Mouse (Mus musculus): ENCODE results near the gene Gm10644. TPM values are rescaled to one million over a fixed set of nuclear protein-coding genes. Genes with fewer than 3 reads are reported as not detected.

The Gm10644 gene
- polyA plus RNA-seq, 1 experiment from 2014 or later: 0.93 TPM

DNA sequence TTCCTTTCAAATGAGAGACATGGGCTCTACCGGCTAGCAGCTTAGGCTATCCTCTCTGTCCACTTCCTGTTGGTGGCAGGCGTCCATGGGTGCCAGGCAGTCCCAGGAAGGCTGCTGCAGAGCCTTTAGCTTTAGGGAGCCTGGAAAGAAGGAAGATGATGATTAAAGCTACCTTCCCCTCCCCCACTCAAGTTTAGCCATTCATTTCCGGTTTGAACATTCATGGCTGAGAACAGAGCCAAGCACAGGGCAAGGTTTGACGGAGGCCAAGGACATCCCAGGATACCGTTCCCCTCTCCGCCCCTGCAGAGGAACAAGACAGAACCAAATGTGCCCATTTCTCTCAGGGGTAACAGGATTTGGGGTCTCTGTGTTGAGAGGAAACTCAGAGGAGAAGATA is 22.6 kb upstream of the Gm10644 start:
- Histone ChIP-seq H3K27me3 (no peaks in the 10 kb centered on the region), H3K4me1 (replicated peaks) (peaks cover 70% of the 10 kb centered on the region), H3K36me3 (peaks cover 17% of the 10 kb centered on the region), H3K4me3 (0 out of 2 replicates have a peak overlapping the region, but pooled peaks have one; percentile 3), H3K9ac (peak overlapping the region; percentile 5; the same call in 1 of the 2 replicates), H3K27ac (peak overlapping the region; percentile 97), H3K4me2 (peak overlapping the region; percentile 38), H3K9me3 (replicated peaks) (no peaks in the 10 kb centered on the region)
- 33% methylated on average over 6 of the region's 6 CpGs for WGBS
- no peak for ATAC-seq (replicated peaks; ENCODE audit: insufficient number of reproducible peaks, insufficient read depth, low FRiP score, low read depth)

DNA sequence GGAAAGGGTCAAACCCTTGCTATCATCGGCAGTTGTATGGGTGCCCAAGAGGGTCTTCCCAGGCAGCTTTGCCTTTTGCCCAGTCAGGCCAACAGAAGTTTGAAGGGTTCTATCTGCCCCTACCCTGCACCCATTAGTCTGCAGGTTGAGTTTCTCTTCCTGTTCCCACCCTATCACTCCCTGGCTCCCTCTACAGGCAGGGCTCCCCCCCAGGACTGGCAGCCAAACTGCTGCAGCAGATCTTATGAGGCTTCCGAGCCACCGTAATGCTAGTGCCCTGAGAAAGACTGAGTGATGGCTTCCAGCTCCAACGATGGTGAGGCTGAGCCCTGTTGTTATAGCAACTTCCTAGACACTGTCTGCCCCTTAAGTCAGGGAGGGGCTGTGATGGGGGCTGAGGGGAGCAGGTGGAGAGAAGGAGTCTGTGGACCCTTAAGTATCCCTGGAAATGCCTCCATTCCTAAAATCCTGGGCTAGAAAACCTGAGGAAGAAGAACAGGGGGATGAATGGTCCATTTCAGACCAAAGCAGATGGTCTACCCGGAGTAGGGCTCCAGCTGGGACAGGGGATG is 21.9 kb upstream of the Gm10644 start:
- 81% methylated on average over 5 of the region's 5 CpGs for WGBS
- no peak for ATAC-seq (replicated peaks; ENCODE audit: insufficient number of reproducible peaks, insufficient read depth, low FRiP score, low read depth)
- H3K27me3 ChIP-seq: no peaks in the 10 kb centered on the region
- no peaks in the 10 kb centered on the region for H3K9me3 ChIP-seq (replicated peaks)
- peaks cover 12% of the 10 kb centered on the region; the same call in 1 of the 2 replicates for H3K36me3 ChIP-seq
- H3K4me3 ChIP-seq: no peak overlapping the region
- peak overlapping the region; percentile 97; the same call in 1 of the 2 replicates for H3K27ac ChIP-seq
- peak overlapping the region; percentile 38; the same call in 1 of the 2 replicates for H3K4me2 ChIP-seq
- peaks cover 73% of the 10 kb centered on the region for H3K4me1 ChIP-seq (replicated peaks)
- 0 out of 2 replicates have a peak overlapping the region, but pooled peaks have one; percentile 5 for H3K9ac ChIP-seq

DNA sequence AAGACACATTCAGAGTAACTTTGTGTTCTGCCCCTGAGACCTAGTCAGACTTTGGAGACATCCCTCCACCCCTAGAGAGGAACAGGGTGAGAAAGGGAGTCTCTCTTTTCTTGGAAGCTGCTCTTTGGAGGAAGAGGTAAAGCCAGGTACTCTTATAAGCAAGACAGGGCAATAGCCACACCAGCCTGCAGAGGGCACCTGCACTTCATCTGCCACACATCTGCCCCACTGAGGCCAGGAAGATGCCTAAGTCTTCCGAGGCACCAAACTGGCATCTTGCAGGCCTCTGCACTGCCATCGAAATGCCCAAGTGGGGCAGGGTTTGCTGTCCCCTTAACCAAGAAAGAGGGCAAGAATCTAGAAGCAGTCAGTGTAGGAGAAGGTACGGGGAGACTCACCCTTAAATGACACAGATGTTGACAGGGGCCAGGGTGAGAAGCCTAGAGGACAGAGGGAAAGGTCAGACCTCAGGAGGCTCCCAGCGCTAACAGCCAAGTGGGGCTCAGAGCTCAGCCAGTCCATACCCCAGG is 21.2 kb upstream of the Gm10644 start:
- Histone ChIP-seq H3K9ac (no peak overlapping the region), H3K27ac (peak overlapping the region; percentile 1; the same call in 1 of the 2 replicates), H3K4me1 (replicated peaks) (peaks cover 76% of the 10 kb centered on the region), H3K27me3 (no peaks in the 10 kb centered on the region), H3K9me3 (replicated peaks) (no peaks in the 10 kb centered on the region), H3K4me2 (no peak overlapping the region), H3K36me3 (peaks cover 5% of the 10 kb centered on the region; the same call in 1 of the 2 replicates), H3K4me3 (no peak overlapping the region)
- no peak for ATAC-seq (replicated peaks; ENCODE audit: insufficient number of reproducible peaks, insufficient read depth, low FRiP score, low read depth)
- 78% methylated on average over 4 of the region's 4 CpGs for WGBS

DNA sequence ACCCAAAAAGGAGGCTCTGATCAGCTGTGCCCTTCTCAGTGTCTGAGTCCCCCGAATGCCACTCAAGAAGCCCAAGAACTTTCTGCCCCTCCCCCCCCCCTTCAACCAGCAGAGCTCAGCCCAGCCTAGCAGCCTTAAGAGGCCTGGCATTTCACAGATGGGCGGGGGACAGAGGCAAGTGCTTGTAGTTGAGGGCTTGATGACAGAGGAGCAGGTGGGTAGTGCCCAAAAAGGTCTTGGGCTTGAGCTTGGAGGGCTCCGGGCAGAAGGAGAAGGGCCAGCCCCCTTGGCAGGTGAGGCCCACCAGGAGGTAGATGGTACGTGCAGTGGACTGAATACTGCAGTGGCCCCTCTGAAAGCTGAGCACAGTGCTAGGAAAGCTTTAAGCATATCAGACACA is 19.5 kb upstream of the Gm10644 start:
- Histone ChIP-seq H3K4me2 (peak overlapping the region; percentile 88), H3K4me3 (peak overlapping the region; percentile 96), H3K27me3 (no peaks in the 10 kb centered on the region), H3K36me3 (peaks cover 3% of the 10 kb centered on the region; the same call in 1 of the 2 replicates), H3K4me1 (replicated peaks) (peaks cover 62% of the 10 kb centered on the region), H3K9ac (peak overlapping the region; percentile 97; the same call in 1 of the 2 replicates), H3K27ac (peak overlapping the region; percentile 86), H3K9me3 (replicated peaks) (no peaks in the 10 kb centered on the region)
- ATAC-seq (replicated peaks; ENCODE audit: insufficient number of reproducible peaks, insufficient read depth, low FRiP score, low read depth): no peak
- 50% methylated on average over 4 of the region's 4 CpGs for WGBS

DNA sequence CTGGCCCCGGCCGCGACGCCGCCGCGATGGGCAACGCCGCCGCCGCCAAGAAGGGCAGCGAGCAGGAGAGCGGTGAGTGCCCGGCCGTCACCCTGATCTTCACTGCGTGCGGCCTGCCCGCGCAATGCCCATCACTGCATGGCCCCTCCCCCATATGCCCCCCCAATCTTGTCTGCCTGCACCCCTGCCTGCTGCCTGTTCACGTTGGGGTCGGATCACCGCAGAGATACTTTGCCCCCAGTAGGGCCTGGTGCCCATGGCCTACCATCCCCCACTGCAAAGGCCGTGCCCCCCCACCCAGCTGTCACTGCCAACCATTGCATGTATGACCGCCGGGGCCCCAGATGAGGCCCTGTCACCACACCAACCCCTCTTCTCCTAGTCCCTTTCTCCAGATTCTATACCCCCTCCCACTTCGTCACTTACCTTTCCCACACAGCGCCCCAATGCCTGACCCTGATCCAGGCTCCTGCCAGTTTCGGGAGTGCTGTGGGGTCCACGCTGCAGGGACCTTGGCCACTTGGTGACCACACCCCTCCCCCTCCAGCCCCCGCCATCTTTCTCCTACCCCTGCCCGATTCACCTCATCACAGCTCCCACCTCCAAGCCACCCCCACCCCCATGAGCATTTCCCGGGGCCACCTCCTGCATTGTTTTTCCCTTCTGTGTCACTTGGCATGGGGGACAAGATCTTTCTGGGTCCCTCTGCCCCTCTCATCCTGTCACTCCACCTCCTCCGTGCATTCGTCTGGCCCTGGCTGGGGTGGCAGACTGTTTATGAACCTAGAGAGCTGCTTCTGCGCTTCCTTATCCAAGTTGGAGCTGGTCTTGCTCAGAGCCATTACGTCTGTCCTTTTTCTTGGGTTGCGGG is 18.4 kb upstream of the Gm10644 start:
- Histone ChIP-seq H3K4me3 (peak overlapping the region; percentile 96), H3K27me3 (no peaks in the 10 kb centered on the region), H3K9me3 (replicated peaks) (no peaks in the 10 kb centered on the region), H3K4me1 (replicated peaks) (peaks cover 51% of the 10 kb centered on the region), H3K9ac (peak overlapping the region; percentile 97), H3K4me2 (peak overlapping the region; percentile 88), H3K36me3 (peaks cover 14% of the 10 kb centered on the region; the same call in 1 of the 2 replicates), H3K27ac (peak overlapping the region; percentile 86)
- ATAC-seq (replicated peaks; ENCODE audit: insufficient number of reproducible peaks, insufficient read depth, low FRiP score, low read depth): peak; percentile 8
- 2% methylated on average over 37 of the region's 37 CpGs for WGBS

DNA sequence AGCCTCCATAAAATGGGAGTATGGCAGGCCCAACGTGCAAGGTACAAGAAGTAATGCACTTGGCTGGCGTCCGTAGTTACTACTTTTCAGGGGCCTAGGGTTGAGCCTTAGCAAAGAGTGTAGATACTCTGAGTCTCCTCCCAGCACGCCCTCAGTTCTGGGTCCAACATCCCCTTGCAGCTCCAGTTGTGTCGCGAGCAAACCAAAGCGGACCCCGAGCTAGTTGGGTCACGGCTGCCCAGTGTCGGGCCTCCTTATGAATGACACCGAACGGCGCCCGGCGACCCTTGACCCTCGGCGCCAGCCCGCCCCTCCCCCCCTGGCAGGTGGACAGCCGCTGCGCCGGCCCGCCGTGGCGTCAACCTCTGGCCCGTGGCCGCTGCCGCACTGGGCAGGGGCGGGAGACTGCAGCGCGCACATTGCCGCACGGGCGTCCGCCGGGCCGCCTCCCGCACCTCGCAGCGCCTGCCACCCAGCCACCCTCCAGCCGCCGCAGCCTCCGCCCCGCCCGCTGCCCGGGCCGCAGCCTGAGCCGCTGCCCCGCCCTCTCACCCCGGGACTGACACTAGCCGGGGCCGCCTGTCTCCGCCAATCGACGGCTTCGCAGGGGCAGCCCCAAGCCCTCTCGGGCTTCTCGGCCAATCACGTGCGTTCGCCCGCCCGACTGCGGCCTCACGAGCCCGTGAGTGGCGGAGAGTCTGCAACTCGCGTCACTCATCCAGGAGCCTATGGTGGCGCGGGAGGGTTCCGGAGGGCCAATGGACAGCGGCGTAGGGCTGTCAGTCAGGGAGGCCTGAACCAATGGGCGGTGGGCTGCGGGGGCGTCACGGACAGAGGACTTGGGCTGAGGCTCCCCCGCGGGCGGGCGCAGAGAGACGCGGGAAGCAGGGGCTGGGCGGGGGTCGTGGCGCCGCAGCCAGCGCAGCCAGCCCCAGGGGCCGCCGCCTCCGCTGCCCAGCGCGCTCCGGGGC is 17.4 kb upstream of the Gm10644 start, which contains the start of gene Prkaca:
Prkaca (plus strand) TSS at position 844 of the 971 bp plus-strand sequence.
- Histone ChIP-seq H3K27me3 (no peaks in the 10 kb centered on the region), H3K27ac (peak within 1 kb of the TSS; percentile 86), H3K9me3 (replicated peaks) (no peaks in the 10 kb centered on the region), H3K4me1 (replicated peaks) (peaks cover 42% of the 10 kb centered on the region), H3K9ac (peak within 1 kb of the TSS; percentile 97), H3K36me3 (peaks cover 14% of the 10 kb centered on the region; the same call in 1 of the 2 replicates), H3K4me3 (peak within 1 kb of the TSS; percentile 96), H3K4me2 (peak within 1 kb of the TSS; percentile 88)
- peak; percentile 98 for ATAC-seq (replicated peaks; ENCODE audit: insufficient number of reproducible peaks, insufficient read depth, low FRiP score, low read depth)
- WGBS: under 1% methylated on average over 69 of the region's 94 CpGs

DNA sequence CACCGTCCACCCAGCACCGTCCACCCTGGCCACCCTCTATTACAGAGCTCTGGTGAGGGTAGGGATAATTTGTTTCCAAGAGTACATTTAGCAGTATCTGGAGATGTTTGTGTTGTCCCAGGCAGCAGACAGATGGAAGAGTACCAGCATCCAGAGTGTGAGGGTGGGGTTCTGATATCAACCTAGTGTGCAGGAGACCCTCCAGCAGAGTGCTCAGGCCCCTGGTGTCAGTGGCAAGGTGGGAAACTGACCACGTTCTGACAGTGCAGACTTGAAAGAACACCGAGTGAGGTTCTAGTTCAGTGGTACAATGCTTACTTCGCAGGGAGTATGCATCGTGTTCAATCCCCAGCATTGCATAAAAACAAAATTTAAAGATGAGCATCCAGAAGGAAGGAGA is 16.7 kb upstream of the Gm10644 start:
- Histone ChIP-seq H3K4me1 (replicated peaks) (peaks cover 34% of the 10 kb centered on the region), H3K9ac (peak overlapping the region; percentile 75; the same call in 1 of the 2 replicates), H3K27ac (peak overlapping the region; percentile 84; the same call in 1 of the 2 replicates), H3K36me3 (peaks cover 14% of the 10 kb centered on the region; the same call in 1 of the 2 replicates), H3K4me3 (peak overlapping the region; percentile 96), H3K4me2 (peak overlapping the region; percentile 88), H3K27me3 (no peaks in the 10 kb centered on the region), H3K9me3 (replicated peaks) (no peaks in the 10 kb centered on the region)
- no peak for ATAC-seq (replicated peaks; ENCODE audit: insufficient number of reproducible peaks, insufficient read depth, low FRiP score, low read depth)
- WGBS: 81% methylated on average over 6 of the region's 6 CpGs

DNA sequence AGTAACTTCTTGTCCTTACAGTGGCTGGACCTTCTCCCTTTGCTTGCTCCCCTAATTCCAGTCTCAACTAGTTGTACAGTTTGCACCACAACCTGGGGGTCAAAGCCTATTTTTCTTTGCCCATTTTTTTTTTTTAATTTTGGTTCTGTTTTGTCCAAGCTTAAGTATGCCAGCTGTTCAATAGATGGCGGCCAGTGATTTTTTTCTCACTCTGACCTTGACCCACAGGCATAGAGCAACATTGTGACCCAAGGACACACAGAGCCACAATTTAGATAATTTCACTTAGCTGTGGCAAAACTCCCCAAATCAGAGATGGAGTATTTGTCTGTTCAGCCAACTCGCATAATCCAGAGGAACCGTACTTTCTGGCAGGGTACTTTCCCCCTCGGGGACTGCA is 16.1 kb upstream of the Gm10644 start:
- H3K36me3 ChIP-seq: peaks cover 14% of the 10 kb centered on the region; the same call in 1 of the 2 replicates
- no peak overlapping the region for H3K4me3 ChIP-seq
- peaks cover 29% of the 10 kb centered on the region for H3K4me1 ChIP-seq (replicated peaks)
- ATAC-seq (replicated peaks; ENCODE audit: insufficient number of reproducible peaks, insufficient read depth, low FRiP score, low read depth): no peak
- no peak overlapping the region for H3K9ac ChIP-seq
- H3K9me3 ChIP-seq (replicated peaks): no peaks in the 10 kb centered on the region
- 92% methylated on average over 4 of the region's 4 CpGs for WGBS
- H3K4me2 ChIP-seq: no peak overlapping the region; the same call in 1 of the 2 replicates
- no peak overlapping the region for H3K27ac ChIP-seq
- no peaks in the 10 kb centered on the region for H3K27me3 ChIP-seq

DNA sequence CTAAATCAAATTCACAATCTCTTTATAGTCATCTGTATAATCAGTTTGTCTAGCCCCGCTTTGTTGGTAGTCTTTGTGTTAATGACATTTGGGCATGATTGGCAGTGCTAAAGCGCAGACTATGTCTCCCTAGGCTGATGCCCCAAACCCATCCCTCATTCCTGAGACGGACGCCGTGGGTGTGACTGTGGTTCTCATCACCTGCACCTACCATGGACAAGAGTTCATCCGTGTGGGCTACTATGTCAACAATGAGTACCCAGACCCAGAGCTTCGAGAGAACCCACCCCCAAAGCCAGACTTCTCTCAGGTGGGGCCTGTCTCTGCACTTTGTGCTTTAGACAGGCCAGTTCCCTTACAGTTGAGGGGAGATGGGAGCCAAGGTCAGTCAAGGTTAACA is 12.7 kb upstream of the Gm10644 start:
- no peak for ATAC-seq (replicated peaks; ENCODE audit: insufficient number of reproducible peaks, insufficient read depth, low FRiP score, low read depth)
- Histone ChIP-seq H3K4me1 (replicated peaks) (peaks cover 22% of the 10 kb centered on the region), H3K9ac (no peak overlapping the region), H3K4me3 (no peak overlapping the region), H3K4me2 (no peak overlapping the region), H3K27ac (no peak overlapping the region), H3K9me3 (replicated peaks) (no peaks in the 10 kb centered on the region), H3K27me3 (no peaks in the 10 kb centered on the region), H3K36me3 (peaks cover 18% of the 10 kb centered on the region; the same call in 1 of the 2 replicates)
- WGBS: 94% methylated on average over 7 of the region's 7 CpGs

DNA sequence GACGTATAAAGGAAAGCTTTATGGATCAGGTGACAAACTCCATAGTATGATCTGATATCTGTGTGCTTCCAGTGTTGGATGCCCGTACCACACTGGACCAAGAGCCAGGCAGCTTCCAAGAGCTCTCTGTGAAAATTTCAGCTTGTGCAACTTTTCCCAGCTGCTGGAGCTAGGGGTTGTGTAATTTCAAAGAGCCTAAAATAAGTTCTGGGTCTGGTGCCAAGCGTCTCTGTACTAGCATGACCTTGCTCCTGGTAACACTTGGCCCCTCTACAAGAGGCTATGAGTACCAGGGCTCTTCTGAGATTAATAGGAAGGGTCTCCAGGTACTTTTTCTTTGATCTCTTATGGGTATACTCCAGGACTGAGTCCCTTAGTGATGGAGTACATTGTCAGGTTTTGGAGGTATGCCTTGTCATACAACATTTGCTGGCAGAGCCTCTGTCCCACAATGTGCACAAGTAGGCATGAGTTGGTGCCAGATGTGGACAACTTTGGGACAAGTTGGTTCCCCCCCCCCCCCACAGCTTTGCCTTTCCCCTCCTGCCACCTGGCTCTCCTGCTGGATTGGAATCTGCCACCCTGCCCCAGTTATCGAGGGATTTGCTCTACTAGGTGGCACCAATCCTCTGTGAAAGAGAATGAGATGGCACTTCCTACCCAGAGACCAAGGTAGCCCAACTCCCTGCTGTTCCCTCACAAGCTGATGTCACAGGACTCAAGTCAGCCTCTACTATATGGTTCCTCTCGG is 9.2 kb upstream of the Gm10644 start:
- no peaks in the 10 kb centered on the region for H3K27me3 ChIP-seq
- H3K36me3 ChIP-seq: peaks cover 11% of the 10 kb centered on the region; the same call in 1 of the 2 replicates
- H3K9ac ChIP-seq: no peak overlapping the region
- H3K4me1 ChIP-seq (replicated peaks): peaks cover 15% of the 10 kb centered on the region
- WGBS: 59% methylated on average over 5 of the region's 5 CpGs
- peak overlapping the region; percentile 53 for H3K27ac ChIP-seq
- no peak overlapping the region for H3K4me2 ChIP-seq
- H3K9me3 ChIP-seq (replicated peaks): no peaks in the 10 kb centered on the region
- no peak overlapping the region for H3K4me3 ChIP-seq
- 0 out of 2 replicates have a peak, but pooled peaks have one; percentile 61 for ATAC-seq (replicated peaks; ENCODE audit: insufficient number of reproducible peaks, insufficient read depth, low FRiP score, low read depth)
